Mouse (Mus musculus): ENCODE results near the gene Rpl9-ps1. TPM values are rescaled to one million over a fixed set of nuclear protein-coding genes. Genes with fewer than 3 reads are reported as not detected.

Rpl9-ps1 gene
- total RNA-seq (2012; rRNA removed) (not detected in 2 replicates), polyA plus RNA-seq (2012; ENCODE audit: insufficient read depth in 1 of 2, insufficient read length in 2 of 2, low read depth in 1 of 2, low replicate concordance in 2 of 2, missing spikeins in 1 of 2) (under 1 TPM in 1 of 2 experiments, not detected in 1; 0.26 TPM)

- TF ChIP-seq SIN3A (IDR thresholded peaks at IDR 0.05; ENCODE audit: low read length) (no peak), POLR2AphosphoS5 (IDR thresholded peaks at IDR 0.05; ENCODE audit: borderline replicate concordance, low read depth, low read length) (no peak), TBP (IDR thresholded peaks at IDR 0.05; ENCODE audit: low read depth, low read length) (no peak), ZNF384 (IDR thresholded peaks at IDR 0.05; ENCODE audit: low read depth, low read length) (no peak), SMC3 (IDR thresholded peaks at IDR 0.05; ENCODE audit: low read depth, low read length) (no peak), MAFK (IDR thresholded peaks at IDR 0.05; ENCODE audit: borderline replicate concordance, low read depth, low read length) (no peak), RCOR1 (IDR thresholded peaks at IDR 0.05; ENCODE audit: low read depth, low read length) (no peak), ZC3H11A (IDR thresholded peaks at IDR 0.05; ENCODE audit: low read depth, low read length) (no peak), CHD1 (IDR thresholded peaks at IDR 0.05; ENCODE audit: low read depth, low read length) (no peak), MEF2A (IDR thresholded peaks at IDR 0.05; ENCODE audit: extremely low read depth, insufficient replicate concordance, low read depth, low read length, poor library complexity, severe bottlenecking) (no peak), MYB (IDR thresholded peaks at IDR 0.05; ENCODE audit: low read depth, low read length) (no peak), MYC (IDR thresholded peaks at IDR 0.05; ENCODE audit: low read depth, low read length) (no peak), JUND (IDR thresholded peaks at IDR 0.05; ENCODE audit: low read depth, low read length) (no peak)
- no peak within 1 kb of the TSS for H3K4me3 ChIP-seq (ENCODE audit: control insufficient read depth in 1 of 2, insufficient read depth in 1 of 2, low read depth in 2 of 2, low read length in 2 of 2)
- H3K27ac ChIP-seq (ENCODE audit: control insufficient read depth, low read depth, low read length) = no peak within 1 kb of the TSS
- H3K9me3 ChIP-seq (replicated peaks; ENCODE audit: insufficient read depth, low read length) = no peaks in the 10 kb centered on the region
- no peak for DNase-seq (ENCODE audit: low read depth, low spot score)
- H3K79me2 ChIP-seq (ENCODE audit: control insufficient read depth, insufficient read depth, low read length, poor library complexity) = no peaks in the 10 kb centered on the region
- peaks cover 4 to 9% of the 10 kb centered on the region in 2 experiments; a peak in 2 of 4 replicates for H3K4me1 ChIP-seq (ENCODE audit: control insufficient read depth in 1 of 2, insufficient read depth in 2 of 2, low read length in 2 of 2)
- no peak within 1 kb of the TSS for H3K9ac ChIP-seq (ENCODE audit: control insufficient read depth, low read depth, low read length, poor library complexity, severe bottlenecking)
- H3K36me3 ChIP-seq (ENCODE audit: control insufficient read depth in 1 of 2, insufficient read depth in 2 of 2, low read length in 2 of 2) = peaks cover 0 to 11% of the 10 kb centered on the region in 2 experiments; a peak in 2 of 4 replicates
- peaks cover 7 to 12% of the 10 kb centered on the region in 2 experiments for H3K27me3 ChIP-seq (ENCODE audit: control insufficient read depth in 1 of 2, insufficient read depth in 2 of 2, low read length in 2 of 2)
Observed at GRCm38 (mm10) chr11:83645521-83645920, at the start of gene Rpl9-ps1. Gene Rpl9-ps1, minus strand, starts transcription at chr11:83645621.

DNA sequence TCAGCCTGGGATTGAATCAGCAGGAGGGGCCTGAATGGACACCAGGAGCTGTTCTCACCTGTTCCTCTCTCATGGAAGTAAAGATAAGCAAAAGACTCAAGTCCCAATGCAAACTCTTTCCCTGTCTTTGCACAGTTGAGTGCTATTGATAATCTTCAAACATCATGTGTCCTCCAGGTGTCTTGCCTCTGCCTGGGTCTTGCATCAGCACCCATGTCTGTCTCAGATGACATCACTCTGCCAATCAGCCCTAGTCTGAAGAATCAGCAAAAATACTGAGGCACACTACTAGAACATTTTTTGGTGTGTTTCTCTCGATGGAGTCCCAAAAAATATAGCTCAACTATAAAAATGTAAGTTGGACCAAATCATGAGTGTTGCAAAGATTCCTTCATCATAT lies 46.6 kb upstream of the Rpl9-ps1 start:
- Histone ChIP-seq H3K9ac (ENCODE audit: control insufficient read depth, low read depth, low read length, poor library complexity, severe bottlenecking) (no peak overlapping the region), H3K4me1 (ENCODE audit: control insufficient read depth in 1 of 2, insufficient read depth in 2 of 2, low read length in 2 of 2) (no peaks in the 10 kb centered on the region), H3K9me3 (replicated peaks; ENCODE audit: insufficient read depth, low read length) (no peaks in the 10 kb centered on the region), H3K36me3 (ENCODE audit: control insufficient read depth in 1 of 2, insufficient read depth in 2 of 2, low read length in 2 of 2) (no peaks in the 10 kb centered on the region), H3K27me3 (ENCODE audit: control insufficient read depth in 1 of 2, insufficient read depth in 2 of 2, low read length in 2 of 2) (peaks cover 4 to 9% of the 10 kb centered on the region in 2 experiments), H3K4me3 (ENCODE audit: control insufficient read depth in 1 of 2, insufficient read depth in 1 of 2, low read depth in 2 of 2, low read length in 2 of 2) (no peak overlapping the region), H3K27ac (ENCODE audit: control insufficient read depth, low read depth, low read length) (no peak overlapping the region), H3K79me2 (ENCODE audit: control insufficient read depth, insufficient read depth, low read length, poor library complexity) (no peaks in the 10 kb centered on the region)
- DNase-seq (ENCODE audit: low read depth, low spot score) = peak; percentile 1
- TF ChIP-seq HCFC1 (IDR thresholded peaks at IDR 0.05; ENCODE audit: low read depth, low read length) (no peak), POLR2A (IDR thresholded peaks at IDR 0.05; ENCODE audit: control insufficient read depth in 1 of 2, insufficient read depth in 1 of 2, low read depth in 1 of 2, low read length in 2 of 2, poor library complexity in 1 of 2) (no peak), SMC3 (IDR thresholded peaks at IDR 0.05; ENCODE audit: low read depth, low read length) (no peak), EP300 (IDR thresholded peaks at IDR 0.05; ENCODE audit: low read depth in 1 of 2, low read length in 2 of 2) (no peak), ZKSCAN1 (IDR thresholded peaks at IDR 0.05; ENCODE audit: low read depth, low read length) (no peak), TBP (IDR thresholded peaks at IDR 0.05; ENCODE audit: low read depth, low read length) (no peak), SIN3A (IDR thresholded peaks at IDR 0.05; ENCODE audit: low read length) (no peak), BHLHE40 (IDR thresholded peaks at IDR 0.05; ENCODE audit: borderline replicate concordance, low read depth, low read length) (no peak), ETS1 (IDR thresholded peaks at IDR 0.05; ENCODE audit: low read depth, low read length) (no peak), RAD21 (IDR thresholded peaks at IDR 0.05; ENCODE audit: low read depth, low read length) (no peak), ZNF384 (IDR thresholded peaks at IDR 0.05; ENCODE audit: low read depth, low read length) (no peak), CHD1 (IDR thresholded peaks at IDR 0.05; ENCODE audit: low read depth, low read length) (no peak), TAL1 (IDR thresholded peaks at IDR 0.05; ENCODE audit: low read length) (no peak)

Measured in MEL (cell line).